Mouse (Mus musculus) forebrain, embryonic 15.5 days (tissue): ENCODE results near the gene Llgl1. TPM values are rescaled to one million over a fixed set of nuclear protein-coding genes. Genes with fewer than 3 reads are reported as not detected.
A peak's percentile ranks its signal among the peaks of the same experiment; 100 is the strongest.

Experiments used
- ATAC-seq: fragments of 200-750 bp; cut with Nextera tagmentation; replicated peaks from 2 replicates; pipeline ENCODE4 v1.8.0; 2017; ENCODE audit warnings: mild to moderate bottlenecking, moderate TSS enrichment, moderate library complexity
- H3K27ac ChIP-seq: fragments of 300-500 bp; sonication (generic); replicated peaks from 2 replicates; pipeline ENCODE4 v1.5.1; 2015; ENCODE audit warnings: mild to moderate bottlenecking, inconsistent platforms
- H3K27me3 ChIP-seq: fragments of 300-500 bp; sonication (generic); 2 replicates; pipeline ENCODE4 v1.6.1; 2015; ENCODE audit warnings: inconsistent platforms
- H3K36me3 ChIP-seq: fragments of 300-500 bp; sonication (generic); 2 replicates; pipeline ENCODE4 v1.6.1; 2015; ENCODE audit warnings: mild to moderate bottlenecking, inconsistent platforms
- H3K4me1 ChIP-seq: fragments of 300-500 bp; sonication (generic); 2 replicates; pipeline ENCODE4 v1.6.1; 2015; ENCODE audit warnings: inconsistent platforms
- H3K4me2 ChIP-seq: fragments of 300-500 bp; sonication (generic); replicated peaks from 2 replicates; pipeline ENCODE4 v1.6.1; 2015; ENCODE audit warnings: mild to moderate bottlenecking, inconsistent platforms
- H3K4me3 ChIP-seq: fragments of 300-500 bp; sonication (generic); 2 replicates; pipeline ENCODE4 v1.5.1; 2015; ENCODE audit warnings: mild to moderate bottlenecking, inconsistent platforms
- H3K9ac ChIP-seq: fragments of 300-500 bp; sonication (generic); replicated peaks from 2 replicates; pipeline ENCODE4 v1.6.1; 2015; ENCODE audit warnings: mild to moderate bottlenecking, inconsistent platforms
- H3K9me3 ChIP-seq: fragments of 300-500 bp; sonication (generic); 2 replicates; pipeline ENCODE4 v1.6.1; 2016; ENCODE audit warnings: inconsistent platforms
- WGBS: fragments of 180-500 bp; shearing (Covaris S2); methylation state at CpG from one replicate; pipeline ENCODE4 v1.1.7; 2015; ENCODE audit warnings: mixed read lengths; 5-methylcytosine and 5-hydroxymethylcytosine counted together
- polyA plus RNA-seq: library from polyadenylated mRNA; unstranded; fragments of >200 nt; fragmentation: Nextera tagmentation; extraction: Ambion mirVana; gene quantifications from 2 replicates; pipeline ENCODE4 v1.2.1, GENCODE M21; 2015

Llgl1 gene
- polyA plus RNA-seq, 1 experiment from 2014 or later: 81.5 TPM

DNA sequence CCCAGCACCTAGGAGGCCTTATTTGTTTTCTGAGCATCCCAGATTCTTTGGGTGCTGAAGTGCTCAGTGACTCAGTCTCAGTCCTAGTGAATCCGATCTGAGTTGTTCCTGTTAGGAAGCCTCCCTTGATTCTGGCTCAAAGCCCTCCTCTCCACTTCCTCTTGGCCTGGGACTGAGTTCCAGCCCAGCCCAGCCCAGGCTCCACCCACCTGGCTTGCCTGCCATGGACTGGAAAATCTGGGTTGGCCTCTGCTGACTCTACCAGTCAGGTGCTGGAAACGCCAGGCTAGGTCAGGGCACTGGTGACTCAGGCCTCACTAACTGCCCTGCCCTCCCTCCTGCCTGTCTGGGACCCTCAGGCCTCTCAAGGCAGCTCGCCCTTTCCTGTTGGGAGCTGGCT is 8.1 kb downstream of the Llgl1 start:
- no peak overlapping the region for H3K4me3 ChIP-seq
- H3K9ac ChIP-seq: no peak overlapping the region
- H3K9me3 ChIP-seq: no peaks in the 10 kb centered on the region
- no peak overlapping the region for H3K4me2 ChIP-seq
- H3K27ac ChIP-seq: no peak overlapping the region
- WGBS: 85% methylated on average over 3 of the region's 3 CpGs
- no peaks in the 10 kb centered on the region for H3K27me3 ChIP-seq
- no peak for ATAC-seq
- H3K4me1 ChIP-seq: peaks cover 9% of the 10 kb centered on the region
- H3K36me3 ChIP-seq: peaks cover 80% of the 10 kb centered on the region

DNA sequence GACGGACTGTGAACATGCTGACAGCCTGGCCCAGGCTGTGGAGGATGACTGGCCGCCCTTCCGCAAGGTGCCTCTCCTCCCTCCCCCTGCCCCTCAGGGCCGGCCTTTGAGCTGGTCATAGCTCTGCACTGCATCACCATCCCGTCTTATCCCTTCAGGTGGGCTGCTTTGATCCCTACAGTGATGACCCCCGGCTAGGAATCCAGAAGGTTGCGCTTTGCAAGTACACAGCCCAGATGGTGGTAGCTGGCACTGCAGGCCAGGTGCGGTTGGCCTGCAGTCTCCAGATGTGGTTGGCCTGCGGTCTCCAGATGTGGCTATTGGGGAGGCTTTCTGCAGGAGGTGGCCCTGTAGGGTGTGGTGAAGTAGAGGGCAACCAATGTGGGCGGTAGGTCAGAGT is 9.1 kb downstream of the Llgl1 start:
- Histone ChIP-seq H3K27me3 (no peaks in the 10 kb centered on the region), H3K4me2 (no peak overlapping the region), H3K27ac (no peak overlapping the region), H3K9me3 (no peaks in the 10 kb centered on the region), H3K4me3 (no peak overlapping the region), H3K36me3 (peaks cover 89% of the 10 kb centered on the region), H3K4me1 (no peaks in the 10 kb centered on the region; the same call in 1 of the 2 replicates), H3K9ac (no peak overlapping the region)
- 93% methylated on average over 10 of the region's 10 CpGs for WGBS
- no peak for ATAC-seq

GRCm38 (mm10) chr11:60709481-60710465 is 10.2 kb downstream of the Llgl1 start:
- H3K4me2 ChIP-seq: no peak overlapping the region
- H3K27me3 ChIP-seq: no peaks in the 10 kb centered on the region
- H3K27ac ChIP-seq: no peak overlapping the region
- no peak for ATAC-seq
- H3K36me3 ChIP-seq: peaks cover 93% of the 10 kb centered on the region
- H3K9ac ChIP-seq: no peak overlapping the region
- H3K4me3 ChIP-seq: no peak overlapping the region
- H3K4me1 ChIP-seq: no peaks in the 10 kb centered on the region
- no peaks in the 10 kb centered on the region for H3K9me3 ChIP-seq
- WGBS: 93% methylated on average over 45 of the region's 45 CpGs

GRCm38 (mm10) chr11:60711218-60711617 is 11.7 kb downstream of the Llgl1 start:
- no peak overlapping the region for H3K4me2 ChIP-seq
- 93% methylated on average over 17 of the region's 17 CpGs for WGBS
- no peak overlapping the region for H3K9ac ChIP-seq
- peaks cover 98% of the 10 kb centered on the region for H3K36me3 ChIP-seq
- no peak for ATAC-seq
- no peaks in the 10 kb centered on the region for H3K9me3 ChIP-seq
- no peaks in the 10 kb centered on the region for H3K27me3 ChIP-seq
- H3K4me3 ChIP-seq: no peak overlapping the region
- H3K4me1 ChIP-seq: no peaks in the 10 kb centered on the region
- H3K27ac ChIP-seq: no peak overlapping the region

GRCm38 (mm10) chr11:60712040-60712439 is 12.5 kb downstream of the Llgl1 start:
- no peaks in the 10 kb centered on the region for H3K27me3 ChIP-seq
- H3K9ac ChIP-seq: no peak overlapping the region
- H3K9me3 ChIP-seq: no peaks in the 10 kb centered on the region
- H3K36me3 ChIP-seq: peaks cover 98% of the 10 kb centered on the region
- H3K4me2 ChIP-seq: no peak overlapping the region
- ATAC-seq: no peak
- H3K4me3 ChIP-seq: no peak overlapping the region
- 94% methylated on average over 18 of the region's 18 CpGs for WGBS
- no peaks in the 10 kb centered on the region for H3K4me1 ChIP-seq
- no peak overlapping the region for H3K27ac ChIP-seq

DNA sequence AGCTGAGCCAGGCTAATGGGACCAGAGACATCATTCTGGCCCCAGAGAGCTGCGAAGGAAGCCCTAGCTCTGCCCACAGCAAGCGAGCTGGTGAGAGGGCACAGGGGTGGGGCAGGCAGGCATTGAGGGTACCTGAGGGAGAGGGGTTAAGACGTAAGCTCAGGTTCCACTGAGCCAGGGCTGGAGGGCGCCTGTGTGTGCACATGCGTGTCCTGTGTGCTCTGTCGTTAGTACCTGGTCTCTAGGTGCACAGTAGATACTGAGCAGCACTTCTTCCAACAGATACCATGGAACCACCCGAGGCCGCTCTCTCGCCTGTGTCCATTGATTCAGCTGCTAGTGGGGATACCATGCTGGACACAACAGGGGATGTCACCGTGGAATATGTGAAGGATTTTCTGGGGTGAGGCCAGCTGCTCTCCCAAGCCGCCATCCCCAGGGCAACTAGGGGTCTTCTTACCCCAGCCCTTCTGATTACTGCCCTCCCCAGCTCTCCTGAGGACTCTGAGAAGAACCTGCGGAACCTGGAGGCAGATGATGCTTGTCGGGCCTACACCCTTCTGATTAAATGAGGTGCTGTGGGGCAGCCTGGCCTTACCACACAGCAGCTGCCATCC is 13.2 kb downstream of the Llgl1 start:
- Histone ChIP-seq H3K9me3 (no peaks in the 10 kb centered on the region), H3K4me2 (no peak overlapping the region), H3K4me1 (no peaks in the 10 kb centered on the region), H3K36me3 (peaks cover 97% of the 10 kb centered on the region), H3K27me3 (no peaks in the 10 kb centered on the region), H3K9ac (no peak overlapping the region), H3K4me3 (no peak overlapping the region), H3K27ac (no peak overlapping the region)
- WGBS: 91% methylated on average over 13 of the region's 13 CpGs
- ATAC-seq: no peak

GRCm38 (mm10) chr11:60715833-60716232 is 16.3 kb downstream of the Llgl1 start:
- no peaks in the 10 kb centered on the region for H3K4me1 ChIP-seq
- H3K36me3 ChIP-seq: peaks cover 96% of the 10 kb centered on the region
- no peak for ATAC-seq
- H3K4me3 ChIP-seq: no peak overlapping the region
- H3K4me2 ChIP-seq: no peak overlapping the region
- H3K9ac ChIP-seq: no peak overlapping the region
- 86% methylated on average over 5 of the region's 5 CpGs for WGBS
- H3K9me3 ChIP-seq: no peaks in the 10 kb centered on the region
- H3K27ac ChIP-seq: no peak overlapping the region
- no peaks in the 10 kb centered on the region for H3K27me3 ChIP-seq

- Histone ChIP-seq H3K4me3 (no peak overlapping the region), H3K27ac (no peak overlapping the region), H3K4me1 (no peaks in the 10 kb centered on the region), H3K9me3 (no peaks in the 10 kb centered on the region), H3K9ac (no peak overlapping the region), H3K27me3 (no peaks in the 10 kb centered on the region), H3K4me2 (no peak overlapping the region), H3K36me3 (peaks cover 97% of the 10 kb centered on the region)
- ATAC-seq: no peak
- 89% methylated on average over 5 of the region's 5 CpGs for WGBS
Observed at GRCm38 (mm10) chr11:60719263-60719662, 19.7 kb downstream of the Llgl1 start.

DNA sequence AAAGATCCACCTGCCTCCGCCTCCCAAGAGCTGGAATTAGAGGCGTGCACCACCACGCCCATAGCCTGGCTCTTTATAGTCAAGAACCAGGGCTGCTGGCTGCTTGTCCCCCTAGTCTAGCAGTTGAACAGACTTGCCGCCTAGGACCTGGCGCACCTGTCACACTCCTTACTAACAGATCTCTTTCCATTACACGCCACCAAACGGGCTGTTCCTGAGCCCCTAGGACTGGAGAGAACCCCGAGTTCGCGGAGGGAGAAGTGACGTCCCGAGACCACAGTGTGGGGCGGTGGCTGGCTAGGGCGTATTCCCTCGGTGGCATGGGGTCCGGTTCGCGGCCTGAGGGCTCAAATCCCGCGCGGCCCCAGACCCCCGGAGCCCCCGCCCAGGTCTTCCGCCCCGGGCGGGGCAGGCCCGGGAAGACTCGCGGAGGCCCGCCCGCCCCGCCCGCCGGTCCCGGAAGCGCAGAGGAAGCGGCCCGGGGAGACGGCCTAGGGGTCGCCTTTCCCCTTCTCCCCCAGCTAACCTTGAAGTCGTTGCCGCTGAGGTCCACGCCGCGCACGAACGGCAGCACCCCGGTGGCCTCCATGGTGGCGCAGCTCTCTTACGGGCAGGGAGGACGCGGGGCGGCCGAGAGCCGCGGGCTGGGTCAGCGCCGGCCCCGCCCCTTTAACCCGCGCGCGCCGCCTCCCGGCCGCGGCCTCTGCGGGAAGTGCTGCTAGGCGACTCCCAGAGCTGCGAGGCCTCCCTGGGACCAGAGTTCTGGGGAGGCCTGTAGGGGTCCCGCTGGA is 27.3 kb downstream of the Llgl1 start, which contains the start of gene Flii:
Gene Flii, minus strand, starts transcription at position 663 of the 791 bp plus-strand sequence.
- Histone ChIP-seq H3K4me1 (peaks cover 32% of the 10 kb centered on the region), H3K4me3 (peak within 1 kb of the TSS; percentile 97), H3K27me3 (no peaks in the 10 kb centered on the region), H3K9ac (peak within 1 kb of the TSS; percentile 84), H3K4me2 (peak within 1 kb of the TSS; percentile 70), H3K36me3 (peaks cover 38% of the 10 kb centered on the region), H3K27ac (peak within 1 kb of the TSS; percentile 94), H3K9me3 (no peaks in the 10 kb centered on the region)
- WGBS: under 1% methylated on average over 68 of the region's 71 CpGs
- peak; percentile 76 for ATAC-seq

- WGBS: 6% methylated on average over 12 of the region's 12 CpGs
- H3K27me3 ChIP-seq: no peaks in the 10 kb centered on the region
- H3K4me2 ChIP-seq: peak overlapping the region; percentile 70
- no peaks in the 10 kb centered on the region for H3K9me3 ChIP-seq
- peak overlapping the region; percentile 84 for H3K9ac ChIP-seq
- peak; percentile 12 for ATAC-seq
- peaks cover 32% of the 10 kb centered on the region for H3K4me1 ChIP-seq
- H3K36me3 ChIP-seq: peaks cover 36% of the 10 kb centered on the region
- H3K27ac ChIP-seq: peak overlapping the region; percentile 94
- H3K4me3 ChIP-seq: peak overlapping the region; percentile 97
Observed at GRCm38 (mm10) chr11:60727392-60728140, 28.0 kb downstream of the Llgl1 start.

GRCm38 (mm10) chr11:60728260-60728761 is 28.8 kb downstream of the Llgl1 start, which contains the start of gene Mief2:
Gene Mief2 (plus strand): TSS chr11:60728398.
- Histone ChIP-seq H3K4me2 (peak within 1 kb of the TSS; percentile 70), H3K9me3 (no peaks in the 10 kb centered on the region), H3K4me3 (peak within 1 kb of the TSS; percentile 97), H3K4me1 (peaks cover 32% of the 10 kb centered on the region), H3K27ac (peak within 1 kb of the TSS; percentile 94), H3K27me3 (no peaks in the 10 kb centered on the region), H3K9ac (peak within 1 kb of the TSS; percentile 84), H3K36me3 (peaks cover 33% of the 10 kb centered on the region)
- under 1% methylated on average over 44 of the region's 44 CpGs for WGBS
- peak; percentile 94 for ATAC-seq
